Mouse (Mus musculus): ENCODE results near the gene 1500015O10Rik.

The 1500015O10Rik gene

DNA sequence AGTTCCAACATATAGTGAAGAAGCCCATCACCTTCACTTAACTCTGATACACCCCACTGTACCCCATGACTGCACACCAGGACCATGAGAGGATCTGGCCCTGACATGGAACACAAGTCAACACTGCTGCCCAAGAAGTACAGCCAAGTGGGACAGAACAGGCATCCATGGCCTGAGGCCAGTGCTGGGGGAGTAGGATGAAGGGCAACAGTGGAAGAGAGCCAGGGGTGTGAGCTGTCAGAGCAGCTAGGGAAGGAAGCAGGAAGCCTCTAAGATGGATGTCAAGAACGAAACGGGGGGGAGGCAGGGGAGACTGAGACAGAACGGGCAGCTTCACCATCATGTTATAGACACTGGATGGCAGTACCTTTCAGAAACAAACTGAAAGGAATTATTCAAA, 45.7 kb downstream of the 1500015O10Rik start:
- DNase-seq: no peak

DNA sequence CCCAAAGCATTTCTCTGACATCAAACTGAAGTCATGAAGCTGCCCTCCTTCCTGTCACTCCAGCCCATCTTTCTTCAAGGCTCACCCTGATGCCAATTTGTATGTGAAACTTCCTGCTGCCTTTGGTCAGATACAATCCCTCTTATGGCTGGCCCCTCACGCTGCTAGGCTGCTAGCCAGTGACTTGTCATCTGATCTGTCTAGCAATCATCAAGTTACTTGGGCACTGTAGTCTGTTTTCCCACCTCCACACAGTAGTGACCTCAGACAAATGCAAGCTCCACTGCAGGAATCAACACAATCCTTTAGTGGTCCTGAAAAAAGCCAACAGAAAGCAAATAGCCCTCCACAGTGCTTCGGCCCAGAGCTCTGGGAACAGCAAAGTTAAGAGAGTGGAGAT, 50.8 kb downstream of the 1500015O10Rik start:
- no peak for DNase-seq

DNA sequence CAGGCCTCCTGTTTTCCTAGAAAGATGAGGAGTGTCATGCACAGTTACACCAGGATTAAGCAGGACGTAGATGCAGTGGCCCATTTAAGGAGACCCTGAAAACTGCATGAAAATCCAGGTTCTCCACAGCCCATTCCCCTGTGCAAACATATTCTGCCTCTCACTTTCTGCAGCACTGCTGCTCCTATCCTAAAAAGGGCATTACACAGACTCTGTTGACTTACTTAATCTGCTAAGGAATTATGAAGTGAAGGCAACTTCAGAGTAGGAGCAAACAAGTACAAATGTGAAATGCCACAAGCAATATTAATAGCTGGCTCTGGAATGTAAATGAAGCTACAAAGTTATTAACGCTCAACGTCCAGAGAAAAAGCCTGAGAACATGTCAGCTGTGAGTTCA, 51.3 kb downstream of the 1500015O10Rik start:
- DNase-seq: no peak

GRCm38 (mm10) chr1:43782680-43783079, 52.3 kb downstream of the 1500015O10Rik start:
- DNase-seq: no peak

- DNase-seq: no peak
Measured at GRCm38 (mm10) chr1:43783186-43783585, 52.8 kb downstream of the 1500015O10Rik start.

- DNase-seq: no peak
Measured at GRCm38 (mm10) chr1:43785316-43785715, 54.9 kb downstream of the 1500015O10Rik start.

GRCm38 (mm10) chr1:43786711-43787110, 56.3 kb downstream of the 1500015O10Rik start:
- DNase-seq: no peak

GRCm38 (mm10) chr1:43789765-43790164, 59.4 kb downstream of the 1500015O10Rik start:
- DNase-seq: no peak

Data from spleen, adult 18-20 months (tissue).